Mouse (Mus musculus): ENCODE measurements at regions not wholly inside any gene's neighbourhood (a gene's known extent, or its start where the extent isn't known, plus 50 kb on each side); places are given as distances from the start of the nearest gene placed in this dataset.

- TF ChIP-seq MYC (IDR thresholded peaks at IDR 0.05; ENCODE audit: low read depth, low read length) (no peak), CTCF (conservative IDR thresholded peaks at IDR 0.05 in 1 of 2, IDR thresholded peaks at IDR 0.05 in 1 of 2; ENCODE audit: low read depth in 2 of 2, low read length in 2 of 2) (no peak), HCFC1 (IDR thresholded peaks at IDR 0.05; ENCODE audit: low read depth, low read length) (no peak), MXI1 (IDR thresholded peaks at IDR 0.05; ENCODE audit: low read depth, low read length) (no peak), EP300 (IDR thresholded peaks at IDR 0.05; ENCODE audit: low read length) (no peak), MAZ (IDR thresholded peaks at IDR 0.05; ENCODE audit: low read depth, low read length) (no peak), E2F4 (IDR thresholded peaks at IDR 0.05; ENCODE audit: insufficient replicate concordance, low read depth, low read length) (no peak), MAX (IDR thresholded peaks at IDR 0.05; ENCODE audit: low read length) (no peak), POLR2A (IDR thresholded peaks at IDR 0.05; ENCODE audit: low read depth, low read length) (no peak), GABPA (IDR thresholded peaks at IDR 0.05; ENCODE audit: insufficient replicate concordance, low read depth, low read length) (no peak), TBP (conservative IDR thresholded peaks at IDR 0.05; ENCODE audit: low read depth, low read length) (no peak), SMC3 (IDR thresholded peaks at IDR 0.05; ENCODE audit: low read depth, low read length) (no peak), NELFE (IDR thresholded peaks at IDR 0.05; ENCODE audit: low read depth, low read length) (no peak)
Measured at GRCm38 (mm10) chr15:6231308-6232103, 68.1 kb upstream of the Dab2 start.
